Mouse (Mus musculus): ENCODE measurements around the gene Oxa1l.

Gene Oxa1l

GRCm38 (mm10) chr14:54409980-54410810, 49.6 kb downstream of the Oxa1l start:
- DNase-seq (ENCODE audit: low spot score), result no peak

GRCm38 (mm10) chr14:54412000-54412576, 51.5 kb downstream of the Oxa1l start:
- no peak for DNase-seq (ENCODE audit: low spot score)

DNA sequence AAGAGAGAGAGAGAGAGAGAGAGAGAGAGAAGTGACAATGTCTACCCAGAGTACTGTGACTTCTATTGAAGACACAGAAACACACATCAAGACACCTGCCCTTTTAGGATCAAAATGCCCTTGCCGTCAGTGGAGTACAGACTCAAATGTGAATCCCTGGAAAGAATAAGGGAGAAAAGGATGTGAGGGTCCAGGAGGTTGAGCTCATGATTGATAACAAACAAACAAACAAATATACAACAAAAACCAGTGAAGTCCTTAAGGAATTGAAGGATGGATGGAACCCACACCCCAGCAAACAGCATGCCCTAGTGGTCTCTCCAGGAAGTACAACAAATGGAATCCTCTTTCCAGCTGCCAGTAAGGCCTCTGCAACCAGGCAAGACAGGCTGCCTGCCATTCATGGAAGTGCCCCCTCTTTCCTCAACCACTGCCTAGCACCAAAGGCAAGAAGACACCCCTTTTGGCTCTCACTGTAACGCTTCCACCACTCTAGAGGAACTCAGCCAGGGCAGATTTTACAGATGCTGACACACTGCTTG, 52.1 kb downstream of the Oxa1l start:
- DNase-seq (ENCODE audit: low spot score), result no peak

- DNase-seq (ENCODE audit: low spot score), result no peak
Observed at GRCm38 (mm10) chr14:54413877-54414700, 53.5 kb downstream of the Oxa1l start.

DNA sequence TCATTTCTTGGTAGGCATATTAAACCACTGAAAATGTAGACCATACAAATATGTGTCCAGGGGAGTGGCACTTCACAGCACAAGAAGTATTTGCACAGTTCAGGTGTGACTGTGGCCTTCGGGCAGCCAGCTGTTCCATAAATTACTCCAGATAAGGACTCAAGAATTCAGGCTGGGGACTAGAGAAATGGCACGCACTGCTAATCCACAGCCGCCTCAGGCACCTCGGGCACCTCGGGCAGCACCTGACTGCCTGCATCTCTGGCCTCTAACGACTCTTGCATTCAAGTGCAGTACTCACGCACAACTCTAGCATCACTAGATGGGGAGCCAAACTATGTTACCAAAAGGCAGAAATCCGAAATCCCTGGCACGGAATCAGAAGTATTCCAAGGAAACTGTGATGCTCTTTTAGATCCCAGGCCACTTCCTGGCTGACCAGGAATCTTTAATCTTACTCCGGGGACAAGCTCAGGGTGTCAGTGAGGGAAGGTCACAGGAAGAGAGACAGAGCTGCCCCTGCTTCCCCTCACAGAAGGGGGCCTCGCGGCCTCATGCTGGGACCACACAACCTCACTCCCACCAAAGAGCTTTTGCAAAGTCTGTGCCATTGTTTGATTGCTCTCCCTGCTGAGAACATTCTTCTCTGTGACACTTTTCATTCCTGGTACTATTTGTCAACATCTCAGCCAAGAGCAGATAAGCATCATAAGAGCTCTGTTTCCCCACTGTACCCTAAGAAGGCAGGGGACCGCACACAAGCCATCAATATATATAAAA, 54.8 kb downstream of the Oxa1l start:
- DNase-seq (ENCODE audit: low spot score), result no peak

DNA sequence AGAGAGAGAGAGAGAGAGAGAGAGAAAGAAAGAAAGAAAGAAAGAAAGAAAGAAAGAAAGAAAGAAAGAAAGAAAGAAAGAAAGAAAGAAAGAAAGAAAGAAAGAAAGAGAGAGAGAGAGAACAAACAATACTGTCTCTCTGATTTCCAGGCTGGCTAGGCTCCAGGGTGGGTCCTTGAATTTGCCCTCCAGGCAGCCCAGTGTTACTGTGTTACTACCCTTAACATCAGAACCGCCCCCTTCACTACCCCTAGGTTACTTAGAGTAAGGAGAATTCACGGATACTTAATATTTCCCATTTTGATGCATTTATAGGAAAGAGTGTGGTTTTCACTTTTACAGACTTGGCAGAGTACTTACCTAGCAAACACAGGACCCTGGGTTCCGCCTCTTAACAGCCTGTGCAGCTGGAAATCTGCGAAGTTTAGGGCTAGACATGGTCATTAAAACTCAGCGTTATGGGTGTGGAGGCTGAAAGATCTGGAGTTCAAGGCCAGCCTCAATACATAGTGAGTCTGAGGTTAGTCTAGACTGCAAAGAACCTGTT, 55.7 kb downstream of the Oxa1l start:
- DNase-seq (ENCODE audit: low spot score), result no peak

GRCm38 (mm10) chr14:54416830-54417229, 56.2 kb downstream of the Oxa1l start:
- DNase-seq (ENCODE audit: low spot score), result no peak

- no peak for DNase-seq (ENCODE audit: low spot score)
Observed at GRCm38 (mm10) chr14:54417623-54418081, 57.0 kb downstream of the Oxa1l start, which contains the start of gene Slc7a7. TSS of gene Slc7a7 (minus strand) at chr14:54417780.

Measured in urinary bladder, postnatal 10 days (tissue).